8 mouse cellular contexts compared by ENCODE assay signal in genomic region chr11:59965227-59966101, GRCm38 (mm10). TPM values are rescaled to one million over a fixed set of nuclear protein-coding genes. Genes with fewer than 3 reads are reported as not detected.
DNase-seq lines count a peak whose midpoint lies in the region; ATAC-seq and TF ChIP-seq lines count a peak whose summit lies in the region.

No protein-coding gene starts in this region.

- peak; percentile 90 for TF ChIP-seq CTCF in forebrain, postnatal 0 days (IDR thresholded peaks at IDR 0.05; ENCODE audit: low read depth)
- peak; percentile 92 for TF ChIP-seq CTCF in lung, embryonic 14.5 days (IDR thresholded peaks at IDR 0.05; ENCODE audit: low read depth)

- H3K9me3 ChIP-seq in ES-E14 (ENCODE audit: control insufficient read depth, insufficient read depth, low read depth, low read length), result no peaks in the 10 kb centered on the region
- H3K9me3 ChIP-seq in forebrain, postnatal 0 days (ENCODE audit: low read length), result no peaks in the 10 kb centered on the region
- no peaks in the 10 kb centered on the region for H3K9me3 ChIP-seq in lung, embryonic 14.5 days (ENCODE audit: low read depth, low read length)

- peaks cover 13% of the 10 kb centered on the region; the same call in 1 of the 2 replicates for H3K36me3 ChIP-seq in ES-E14 (ENCODE audit: control insufficient read depth, insufficient read depth, low read length, poor library complexity, severe bottlenecking)
- H3K36me3 ChIP-seq in forebrain, postnatal 0 days (ENCODE audit: insufficient read depth), result peaks cover 13% of the 10 kb centered on the region; the same call in 1 of the 2 replicates
- H3K36me3 ChIP-seq in lung, embryonic 14.5 days (ENCODE audit: insufficient read depth), result peaks cover 18% of the 10 kb centered on the region

- in situ Hi-C loops in ES-E14 (cut with MboI; ENCODE audit: low sequenced_read_pairs in 2 of 2, unreplicated experiment in 2 of 2), result no loop called here

- WGBS in forebrain, postnatal 0 days, result 37% methylated on average over 25 of the region's 25 CpGs
- WGBS in lung, embryonic 14.5 days, result 17% methylated on average over 25 of the region's 25 CpGs

- peak overlapping the region; percentile 52 for H3K9ac ChIP-seq in ES-E14 (ENCODE audit: insufficient read depth, low read depth, low read length, poor library complexity, severe bottlenecking)
- H3K9ac ChIP-seq in forebrain, postnatal 0 days, result peak overlapping the region; percentile 40; the same call in 1 of the 2 replicates
- H3K9ac ChIP-seq in lung, embryonic 14.5 days, result peak overlapping the region; percentile 54; the same call in 1 of the 2 replicates

- H3K27me3 ChIP-seq in forebrain, postnatal 0 days (ENCODE audit: insufficient read depth, low read length), result peaks cover 18% of the 10 kb centered on the region
- H3K27me3 ChIP-seq in lung, embryonic 14.5 days (ENCODE audit: insufficient read depth, low read length), result peaks cover 17% of the 10 kb centered on the region

- DNase-seq in ES-E14 (ENCODE audit: low read depth, low spot score), result peak; percentile 59
- peak; percentile 88 for DNase-seq in cerebellum, adult 8-10 months
- peak; percentile 75 for DNase-seq in forebrain, postnatal 0 days
- DNase-seq in layer of hippocampus, adult 8-10 months (ENCODE audit: low spot score in 2 of 2), result peak; percentile 65 to 83
- peak; percentile 91 for DNase-seq in lung, embryonic 14.5 days
- peak; percentile 63 for DNase-seq in testis, postnatal 14 days (ENCODE audit: low spot score)

- peaks cover 0 to 11% of the 10 kb centered on the region in 2 experiments; a peak in 1 of 4 replicates for H3K4me1 ChIP-seq in ES-E14 (ENCODE audit: control insufficient read depth in 2 of 2, insufficient read depth in 2 of 2, low read length in 2 of 2, poor library complexity in 1 of 2)
- peaks cover 18% of the 10 kb centered on the region for H3K4me1 ChIP-seq in forebrain, postnatal 0 days (ENCODE audit: insufficient read depth)
- H3K4me1 ChIP-seq in lung, embryonic 14.5 days (ENCODE audit: insufficient read depth), result peaks cover 13% of the 10 kb centered on the region; the same call in 1 of the 2 replicates

- H3K4me2 ChIP-seq in forebrain, postnatal 0 days (ENCODE audit: low read depth), result peak overlapping the region; percentile 92
- H3K4me2 ChIP-seq in lung, embryonic 14.5 days, result peak overlapping the region; percentile 91

- H3K27ac ChIP-seq in ES-E14 (ENCODE audit: insufficient read depth, low read depth, low read length, poor library complexity, severe bottlenecking), result no peak overlapping the region
- H3K27ac ChIP-seq in forebrain, postnatal 0 days (ENCODE audit: low read depth, low read length), result no peak overlapping the region
- H3K27ac ChIP-seq in lung, embryonic 14.5 days (ENCODE audit: low read depth), result no peak overlapping the region

- ATAC-seq in forebrain, postnatal 0 days, result peak; percentile 71
- peak; percentile 70 to 76 for ATAC-seq in hematopoietic stem cell, adult 5-6 weeks (replicated peaks in 1 of 2; ENCODE audit: insufficient read depth in 1 of 2, low FRiP score in 2 of 2, low TSS enrichment in 1 of 2, low read depth in 1 of 2, poor library complexity in 2 of 2, severe bottlenecking in 2 of 2)
- peak; percentile 82 for ATAC-seq in lung, embryonic 14.5 days (ENCODE audit: insufficient read depth)
- peak; percentile 51 for ATAC-seq in neutrophil, adult 5-6 weeks (ENCODE audit: extremely low read depth, insufficient number of reproducible peaks, low FRiP score, poor library complexity, severe bottlenecking)

- peak overlapping the region; percentile 64 to 83 for H3K4me3 ChIP-seq in ES-E14 (ENCODE audit: insufficient read depth in 1 of 2, low read depth in 1 of 2, low read length in 2 of 2, poor library complexity in 1 of 2, severe bottlenecking in 1 of 2)
- peak overlapping the region; percentile 42 for H3K4me3 ChIP-seq in forebrain, postnatal 0 days (ENCODE audit: low read depth, low read length)
- H3K4me3 ChIP-seq in lung, embryonic 14.5 days (ENCODE audit: low read depth, low read length), result peak overlapping the region; percentile 42

TF ChIP-seq in ES-E14, 5 proteins besides CTCF, POLR2A, EP300 and RAD21:
- TF ChIP-seq MAFK (IDR thresholded peaks at IDR 0.05; ENCODE audit: insufficient read depth, low read depth, low read length), result no peak
- TF ChIP-seq HCFC1 (IDR thresholded peaks at IDR 0.05; ENCODE audit: borderline replicate concordance, insufficient read depth, low read length), result no peak
- 0 out of 2 replicates have a peak, but pooled peaks have one; percentile 37 for TF ChIP-seq ZC3H11A (IDR thresholded peaks at IDR 0.05; ENCODE audit: borderline replicate concordance, low read depth, low read length)
- TF ChIP-seq CHD2 (IDR thresholded peaks at IDR 0.05; ENCODE audit: low read depth, low read length), result no peak
- peak; percentile 63 for TF ChIP-seq ZNF384 (IDR thresholded peaks at IDR 0.05; ENCODE audit: low read depth, low read length)

RNA-seq across cellular contexts. Expression of gene Rasd1, which starts 0.7 kb away (rescaled TPM):
- 0.48 and 0.85 TPM in 2 replicates for total RNA-seq in ES-E14 (2012; rRNA removed)
- total RNA-seq in forebrain, postnatal 0 days (2014; rRNA removed), result 0.23 and 1.00 TPM in 2 replicates
- polyA plus RNA-seq in forebrain, postnatal 0 days (2015; fragmentation: Nextera tagmentation; extraction: Ambion mirVana), result 1.4 and 3.3 TPM in 2 replicates
- 2.1 and 3.4 TPM in 2 replicates for total RNA-seq in hematopoietic stem cell, adult 5-6 weeks (2017)
- total RNA-seq in layer of hippocampus, adult 8-10 months (2022), result 10 to 100 TPM; 34.8 to 47.6 (median 41.1) TPM
- polyA plus RNA-seq in lung, embryonic 14.5 days (2014; fragmentation: Nextera tagmentation; extraction: Ambion mirVana), result 1.7 and 2.2 TPM in 2 replicates
- 0.37 and 0.47 TPM in 2 replicates for total RNA-seq in neutrophil, adult 5-6 weeks (2017)

RNA-seq across cellular contexts. Expression of gene Med9, which starts 17.5 kb away (rescaled TPM):
- 13.7 and 22.9 TPM in 2 replicates for total RNA-seq in ES-E14 (2012; rRNA removed)
- 27.9 and 31.6 TPM in 2 replicates for total RNA-seq in forebrain, postnatal 0 days (2014; rRNA removed)
- 32.4 and 36.0 TPM in 2 replicates for polyA plus RNA-seq in forebrain, postnatal 0 days (2015; fragmentation: Nextera tagmentation; extraction: Ambion mirVana)
- total RNA-seq in hematopoietic stem cell, adult 5-6 weeks (2017), result 19.6 and 20.4 TPM in 2 replicates
- 10 to 100 TPM; 34.2 to 40.1 (median 34.8) TPM for total RNA-seq in layer of hippocampus, adult 8-10 months (2022)
- polyA plus RNA-seq in lung, embryonic 14.5 days (2014; fragmentation: Nextera tagmentation; extraction: Ambion mirVana), result 48.9 and 50.4 TPM in 2 replicates
- 2.8 and 6.1 TPM in 2 replicates for total RNA-seq in neutrophil, adult 5-6 weeks (2017)
